Mouse (Mus musculus): ENCODE data around the gene Atp5d. TPM values are rescaled to one million over a fixed set of nuclear protein-coding genes. Genes with fewer than 3 reads are reported as not detected.

The Atp5d gene
- total and polyA plus RNA-seq, 2 experiments from 2014 or later, result 154 to 633 TPM

DNA sequence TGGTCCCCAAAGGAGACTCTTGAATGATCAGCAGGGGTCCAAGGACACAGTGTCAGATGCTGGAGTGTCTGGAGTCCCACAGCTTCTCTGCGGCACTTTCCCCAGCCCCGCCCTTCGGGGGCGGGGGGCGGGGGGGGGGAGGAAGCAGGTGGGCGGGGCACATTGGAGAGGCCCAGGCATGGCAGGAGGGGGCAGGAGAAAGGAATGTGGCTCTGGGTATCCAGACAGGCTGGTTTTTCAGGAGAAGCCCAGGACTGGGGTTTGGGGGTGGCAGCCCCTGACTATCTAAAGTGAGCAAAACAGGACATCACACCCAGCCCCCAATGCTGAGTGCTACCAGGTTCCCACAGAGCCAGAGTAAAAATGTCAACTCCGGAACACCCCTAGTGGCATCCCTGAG is 41.2 kb upstream of the Atp5d start:
- ATAC-seq, result no peak
- Histone ChIP-seq H3K4me2 (ENCODE audit: low read depth) (no peak overlapping the region), H3K9ac (no peak overlapping the region), H3K4me3 (ENCODE audit: low read depth, low read length) (no peak overlapping the region), H3K36me3 (ENCODE audit: insufficient read depth) (no peaks in the 10 kb centered on the region), H3K27ac (ENCODE audit: low read depth, low read length) (no peak overlapping the region), H3K27me3 (ENCODE audit: insufficient read depth, low read length) (no peaks in the 10 kb centered on the region), H3K9me3 (ENCODE audit: low read length) (no peaks in the 10 kb centered on the region), H3K4me1 (ENCODE audit: insufficient read depth) (peaks cover 8% of the 10 kb centered on the region)
- WGBS, result 16% methylated on average over 6 of the region's 7 CpGs
- TF ChIP-seq CTCF (IDR thresholded peaks at IDR 0.05; ENCODE audit: low read depth), result no peak
- DNase-seq, result no peak

DNA sequence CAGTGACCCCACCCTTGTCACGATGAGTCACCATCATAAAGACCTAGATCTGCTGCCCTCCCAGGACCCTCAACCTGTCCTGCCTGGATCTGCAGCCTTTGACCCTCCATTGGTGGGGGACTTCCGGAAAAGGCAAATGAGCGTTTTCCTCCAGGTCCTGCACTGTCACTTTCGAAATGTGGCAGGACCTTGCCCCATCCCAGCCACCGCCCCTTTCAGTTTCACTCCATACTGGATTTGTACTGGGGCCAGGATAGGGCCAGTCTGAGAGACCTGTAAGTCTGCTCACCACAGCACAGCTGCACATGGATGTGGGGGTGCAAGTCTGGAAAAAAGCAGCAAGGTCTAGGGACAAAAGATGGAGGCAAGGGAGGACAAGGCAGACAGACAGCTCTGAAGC is 39.8 kb upstream of the Atp5d start:
- DNase-seq, result no peak
- H3K4me1 ChIP-seq (ENCODE audit: insufficient read depth), result peaks cover 8% of the 10 kb centered on the region
- no peak overlapping the region for H3K4me3 ChIP-seq (ENCODE audit: low read depth, low read length)
- H3K4me2 ChIP-seq (ENCODE audit: low read depth), result no peak overlapping the region
- H3K36me3 ChIP-seq (ENCODE audit: insufficient read depth), result no peaks in the 10 kb centered on the region
- WGBS, result 84% methylated on average over 5 of the region's 5 CpGs
- no peak for ATAC-seq
- TF ChIP-seq CTCF (IDR thresholded peaks at IDR 0.05; ENCODE audit: low read depth), result no peak
- H3K27ac ChIP-seq (ENCODE audit: low read depth, low read length), result no peak overlapping the region
- no peak overlapping the region for H3K9ac ChIP-seq
- H3K9me3 ChIP-seq (ENCODE audit: low read length), result no peaks in the 10 kb centered on the region
- no peaks in the 10 kb centered on the region for H3K27me3 ChIP-seq (ENCODE audit: insufficient read depth, low read length)

DNA sequence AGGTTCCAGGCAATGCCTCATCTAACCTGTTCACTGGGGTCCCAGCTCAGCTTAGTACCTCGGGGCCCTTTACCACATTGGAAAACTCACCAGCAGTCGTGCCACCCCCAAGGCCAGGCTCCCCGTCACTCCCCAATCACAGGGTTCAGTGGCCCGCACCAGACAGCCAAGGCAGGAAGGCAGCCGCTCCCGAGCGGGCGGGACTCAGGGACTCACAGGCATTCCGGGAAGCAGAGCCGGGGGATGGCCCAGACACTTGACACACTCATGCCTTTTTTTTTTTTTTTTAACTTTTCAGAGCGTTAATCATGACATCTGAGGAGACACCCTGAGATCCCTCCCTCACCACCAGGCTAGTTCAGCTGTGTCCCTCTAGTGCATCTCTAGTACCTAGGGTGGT is 37.5 kb upstream of the Atp5d start:
- no peaks in the 10 kb centered on the region for H3K36me3 ChIP-seq (ENCODE audit: insufficient read depth)

DNA sequence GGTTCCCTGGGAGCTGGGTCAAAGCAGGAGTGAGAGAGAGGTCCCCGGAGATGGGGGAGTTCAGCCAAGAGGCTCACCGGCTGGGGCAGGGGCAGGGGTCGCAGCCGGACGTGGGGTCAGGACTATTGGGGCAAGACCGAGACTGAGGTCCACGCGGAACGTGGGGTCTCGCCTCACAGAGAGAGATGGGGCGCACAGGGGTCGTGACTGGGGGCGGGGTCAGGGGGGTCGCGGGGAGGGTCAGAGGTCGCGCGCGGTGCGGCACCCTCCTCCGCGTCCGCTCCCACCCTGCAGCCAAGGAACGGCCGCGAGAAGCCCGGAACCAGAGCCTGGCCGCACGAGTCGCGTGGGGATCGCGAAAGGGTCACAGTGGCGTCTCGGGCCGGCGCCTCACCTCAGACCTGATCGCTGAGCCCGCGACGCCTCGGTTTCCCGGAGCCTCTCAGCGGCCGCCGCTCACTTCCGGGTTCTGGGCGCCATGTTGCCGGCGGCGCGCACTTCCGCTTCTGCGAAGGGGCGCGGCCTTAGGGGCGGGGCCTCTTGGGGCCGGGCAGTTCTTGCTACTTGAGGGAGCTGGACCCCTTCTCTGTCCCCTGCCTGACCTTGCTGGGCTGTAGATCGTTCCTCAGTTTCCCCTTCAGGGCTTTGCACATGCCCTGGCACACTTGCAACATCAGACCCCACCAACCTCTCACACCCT is 36.1 kb upstream of the Atp5d start:
- Histone ChIP-seq H3K4me3 (ENCODE audit: low read depth, low read length) (peak overlapping the region; percentile 91), H3K27ac (ENCODE audit: low read depth, low read length) (peak overlapping the region; percentile 77), H3K4me2 (ENCODE audit: low read depth) (peak overlapping the region; percentile 98), H3K4me1 (ENCODE audit: insufficient read depth) (peaks cover 8% of the 10 kb centered on the region), H3K36me3 (ENCODE audit: insufficient read depth) (no peaks in the 10 kb centered on the region), H3K9me3 (ENCODE audit: low read length) (no peaks in the 10 kb centered on the region), H3K27me3 (ENCODE audit: insufficient read depth, low read length) (no peaks in the 10 kb centered on the region), H3K9ac (peak overlapping the region; percentile 91)
- no peak for TF ChIP-seq CTCF (IDR thresholded peaks at IDR 0.05; ENCODE audit: low read depth)
- peak; percentile 87 for DNase-seq
- peak; percentile 96 for ATAC-seq
- WGBS, result 3% methylated on average over 46 of the region's 59 CpGs

More for the DNA sequence above, 37.5 kb upstream of the Atp5d start:
- 0 out of 2 replicates have a peak overlapping the region, but pooled peaks have one; percentile 98 for H3K4me2 ChIP-seq (ENCODE audit: low read depth)
- H3K27me3 ChIP-seq (ENCODE audit: insufficient read depth, low read length), result no peaks in the 10 kb centered on the region
- 70% methylated on average over 11 of the region's 11 CpGs for WGBS
- H3K4me1 ChIP-seq (ENCODE audit: insufficient read depth), result peaks cover 8% of the 10 kb centered on the region
- no peak overlapping the region for H3K27ac ChIP-seq (ENCODE audit: low read depth, low read length)
- TF ChIP-seq CTCF (IDR thresholded peaks at IDR 0.05; ENCODE audit: low read depth), result no peak
- no peak overlapping the region for H3K9ac ChIP-seq
- no peak for ATAC-seq
- no peak for DNase-seq
- H3K4me3 ChIP-seq (ENCODE audit: low read depth, low read length), result no peak overlapping the region
- H3K9me3 ChIP-seq (ENCODE audit: low read length), result no peaks in the 10 kb centered on the region

DNA sequence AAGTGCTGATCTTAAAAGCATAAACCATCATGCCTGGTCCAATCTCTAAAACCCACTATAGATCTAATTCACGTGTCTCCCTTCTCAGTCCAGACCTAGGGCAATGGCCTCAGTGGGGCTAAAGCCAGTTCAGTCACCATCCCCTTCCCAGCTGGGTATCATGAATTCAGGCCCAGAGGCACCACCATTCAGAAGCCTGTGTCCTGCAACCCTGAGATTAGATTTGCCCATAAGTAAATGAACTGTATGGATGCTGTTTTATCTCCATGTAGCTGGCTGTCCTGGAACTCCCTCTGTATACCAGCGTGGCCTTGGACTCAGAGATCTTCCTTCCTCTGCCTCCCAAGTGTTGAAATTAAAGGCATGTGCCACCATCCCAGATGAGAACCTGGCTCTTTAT is 35.4 kb upstream of the Atp5d start:
- H3K4me3 ChIP-seq (ENCODE audit: low read depth, low read length), result peak overlapping the region; percentile 91; the same call in 1 of the 2 replicates
- peak overlapping the region; percentile 77; the same call in 1 of the 2 replicates for H3K27ac ChIP-seq (ENCODE audit: low read depth, low read length)
- DNase-seq (no peak), ATAC-seq (no peak)
- H3K9me3 ChIP-seq (ENCODE audit: low read length), result no peaks in the 10 kb centered on the region
- H3K9ac ChIP-seq, result no peak overlapping the region
- H3K36me3 ChIP-seq (ENCODE audit: insufficient read depth), result no peaks in the 10 kb centered on the region
- peaks cover 8% of the 10 kb centered on the region for H3K4me1 ChIP-seq (ENCODE audit: insufficient read depth)
- no peaks in the 10 kb centered on the region for H3K27me3 ChIP-seq (ENCODE audit: insufficient read depth, low read length)
- peak overlapping the region; percentile 98 for H3K4me2 ChIP-seq (ENCODE audit: low read depth)
- WGBS, result 78% methylated on average over 2 of the region's 2 CpGs
- TF ChIP-seq CTCF (IDR thresholded peaks at IDR 0.05; ENCODE audit: low read depth), result no peak

DNA sequence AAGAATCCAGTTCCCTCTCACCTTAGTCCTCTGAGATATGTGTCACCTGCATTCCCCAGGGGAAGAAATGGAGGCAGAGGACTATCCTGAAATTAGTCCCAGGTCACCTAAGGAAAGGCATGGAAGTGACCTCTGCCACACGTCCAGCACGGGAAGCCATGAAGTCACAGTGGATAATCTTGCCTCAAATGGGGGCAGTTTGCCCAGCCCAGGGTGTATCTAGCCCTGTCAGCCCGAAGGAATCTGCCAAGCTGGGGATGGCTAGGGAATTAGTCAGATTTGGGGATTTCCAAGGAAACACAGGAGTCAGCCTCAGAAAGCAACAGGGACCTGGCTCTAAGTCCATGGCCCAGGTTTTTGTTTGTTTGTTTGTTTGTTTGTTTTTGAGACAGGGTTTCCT is 34.3 kb upstream of the Atp5d start:
- ATAC-seq, result no peak
- Histone ChIP-seq H3K4me2 (ENCODE audit: low read depth) (no peak overlapping the region), H3K9me3 (ENCODE audit: low read length) (no peaks in the 10 kb centered on the region), H3K4me3 (ENCODE audit: low read depth, low read length) (no peak overlapping the region), H3K27me3 (ENCODE audit: insufficient read depth, low read length) (no peaks in the 10 kb centered on the region), H3K4me1 (ENCODE audit: insufficient read depth) (peaks cover 8% of the 10 kb centered on the region), H3K36me3 (ENCODE audit: insufficient read depth) (no peaks in the 10 kb centered on the region), H3K9ac (no peak overlapping the region), H3K27ac (ENCODE audit: low read depth, low read length) (no peak overlapping the region)
- TF ChIP-seq CTCF (IDR thresholded peaks at IDR 0.05; ENCODE audit: low read depth), result no peak
- 78% methylated on average over 3 of the region's 3 CpGs for WGBS
- no peak for DNase-seq

DNA sequence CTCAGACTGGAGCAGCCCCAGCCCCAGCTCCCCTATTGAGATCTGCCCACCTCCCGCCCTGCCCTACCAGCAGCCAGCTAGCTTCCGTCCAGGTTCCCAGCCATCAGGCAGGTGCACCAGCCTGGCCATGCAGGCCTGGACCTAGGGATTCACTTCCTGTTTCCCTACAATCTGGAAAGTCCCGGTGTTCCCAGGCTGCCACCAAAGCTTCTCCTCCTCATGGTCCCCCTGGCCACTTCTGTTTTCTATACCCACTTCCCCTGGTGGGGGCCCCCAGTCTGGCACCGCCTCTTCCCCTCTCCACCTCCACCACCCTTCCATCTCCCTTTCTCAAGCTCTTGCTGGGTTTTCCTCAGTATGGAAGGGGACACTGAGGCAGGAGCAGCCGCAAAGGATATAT is 33.0 kb upstream of the Atp5d start, which contains the start of gene Sbno2:
Gene Sbno2, minus strand, starts transcription at position 112 of the 400 bp plus-strand sequence.
- 71% methylated on average over 5 of the region's 5 CpGs for WGBS
- DNase-seq, result no peak

More for the DNA sequence above, 33.0 kb upstream of the Atp5d start, which contains the start of gene Sbno2:
- peaks cover 8% of the 10 kb centered on the region for H3K4me1 ChIP-seq (ENCODE audit: insufficient read depth)
- no peak for ATAC-seq
- H3K4me3 ChIP-seq (ENCODE audit: low read depth, low read length), result no peak within 1 kb of the TSS
- H3K9me3 ChIP-seq (ENCODE audit: low read length), result no peaks in the 10 kb centered on the region
- no peak within 1 kb of the TSS for H3K27ac ChIP-seq (ENCODE audit: low read depth, low read length)
- no peaks in the 10 kb centered on the region for H3K36me3 ChIP-seq (ENCODE audit: insufficient read depth)
- no peak within 1 kb of the TSS for H3K9ac ChIP-seq
- no peaks in the 10 kb centered on the region for H3K27me3 ChIP-seq (ENCODE audit: insufficient read depth, low read length)
- no peak for TF ChIP-seq CTCF (IDR thresholded peaks at IDR 0.05; ENCODE audit: low read depth)
- no peak within 1 kb of the TSS for H3K4me2 ChIP-seq (ENCODE audit: low read depth)
